Mouse (Mus musculus) spleen, adult 18-20 months (tissue): ENCODE measurements around the gene Cd9.
"Not testable (repeated sequence)": the region's sequence is repeated elsewhere in the genome, so short reads cannot be mapped to it uniquely, and the experiment has no call there.

Experiments
- DNase-seq, 2 experiments: peaks; one replicate each; pipeline ENCODE4 v3.0.0; 2022; ENCODE audit warnings: mixed read lengths in 2 of 2

The Cd9 gene

GRCm38 (mm10) chr6:125496417-125496816, 1.8 kb upstream of the Cd9 start:
- no peak for DNase-seq

GRCm38 (mm10) chr6:125495361-125495760, 770 bp upstream of the Cd9 start:
- DNase-seq: no peak

GRCm38 (mm10) chr6:125493147-125493546, 1.4 kb downstream of the Cd9 start:
- no peak for DNase-seq

GRCm38 (mm10) chr6:125492664-125493063, 1.9 kb downstream of the Cd9 start:
- no peak for DNase-seq

GRCm38 (mm10) chr6:125492033-125492432, 2.6 kb downstream of the Cd9 start:
- DNase-seq: no peak

- no peak for DNase-seq
Observed at GRCm38 (mm10) chr6:125491393-125491792, 3.2 kb downstream of the Cd9 start.

- no peak for DNase-seq
Observed at GRCm38 (mm10) chr6:125489881-125490559, 4.6 kb downstream of the Cd9 start.

GRCm38 (mm10) chr6:125485589-125485988, 9.0 kb downstream of the Cd9 start:
- no peak for DNase-seq

- no peak for DNase-seq
Observed at GRCm38 (mm10) chr6:125484721-125485120, 9.9 kb downstream of the Cd9 start.

- not testable (repeated sequence) for DNase-seq
Observed at GRCm38 (mm10) chr6:125484313-125484660, 10.3 kb downstream of the Cd9 start.

- DNase-seq: no peak
Observed at GRCm38 (mm10) chr6:125483515-125484312, 10.9 kb downstream of the Cd9 start.

- no peak for DNase-seq
Observed at GRCm38 (mm10) chr6:125482427-125482831, 12.2 kb downstream of the Cd9 start.

- DNase-seq: no peak
Observed at GRCm38 (mm10) chr6:125481667-125482390, 12.8 kb downstream of the Cd9 start.

GRCm38 (mm10) chr6:125480396-125481361, 13.9 kb downstream of the Cd9 start:
- no peak for DNase-seq

GRCm38 (mm10) chr6:125479359-125479758, 15.2 kb downstream of the Cd9 start:
- DNase-seq: no peak

GRCm38 (mm10) chr6:125478135-125479128, 16.2 kb downstream of the Cd9 start:
- DNase-seq: no peak

- no peak for DNase-seq
Observed at GRCm38 (mm10) chr6:125476826-125477589, 17.6 kb downstream of the Cd9 start.

- DNase-seq: no peak
Observed at GRCm38 (mm10) chr6:125476090-125476489, 18.5 kb downstream of the Cd9 start.

- DNase-seq: no peak
Observed at GRCm38 (mm10) chr6:125475184-125475583, 19.4 kb downstream of the Cd9 start.

GRCm38 (mm10) chr6:125473939-125474338, 20.7 kb downstream of the Cd9 start:
- DNase-seq: no peak
